Mouse (Mus musculus): ENCODE results near the gene Calcb. TPM values are rescaled to one million over a fixed set of nuclear protein-coding genes. Genes with fewer than 3 reads are reported as not detected.
"Not testable (repeated sequence)": the region's sequence is repeated elsewhere in the genome, so short reads cannot be mapped to it uniquely, and the experiment has no call there.

Calcb gene
- total and polyA plus RNA-seq, 2 experiments from 2014 or later = 1.3 to 1.7 TPM

GRCm38 (mm10) chr7:114731700-114732099, 13.3 kb downstream of the Calcb start:
- not testable (repeated sequence) for H3K36me3 ChIP-seq (replicated peaks; ENCODE audit: control insufficient read depth, insufficient read depth, low read length); H3K9me3 ChIP-seq (replicated peaks; ENCODE audit: control insufficient read depth, low read length); H3K27me3 ChIP-seq (ENCODE audit: control insufficient read depth, insufficient read depth, low read length); H3K27ac ChIP-seq (ENCODE audit: low read depth); ATAC-seq (ENCODE audit: insufficient read depth, low read depth); DNase-seq (ENCODE audit: low spot score); H3K4me1 ChIP-seq (ENCODE audit: control insufficient read depth, insufficient read depth); H3K9ac ChIP-seq (replicated peaks; ENCODE audit: low read depth, low read length); H3K4me2 ChIP-seq (ENCODE audit: low read depth, low read length); H3K4me3 ChIP-seq (ENCODE audit: low read depth, low read length)
- peak; percentile 43 for TF ChIP-seq CTCF (IDR thresholded peaks at IDR 0.05; ENCODE audit: low read depth)
- WGBS = 31% methylated on average over 4 of the region's 4 CpGs

DNA sequence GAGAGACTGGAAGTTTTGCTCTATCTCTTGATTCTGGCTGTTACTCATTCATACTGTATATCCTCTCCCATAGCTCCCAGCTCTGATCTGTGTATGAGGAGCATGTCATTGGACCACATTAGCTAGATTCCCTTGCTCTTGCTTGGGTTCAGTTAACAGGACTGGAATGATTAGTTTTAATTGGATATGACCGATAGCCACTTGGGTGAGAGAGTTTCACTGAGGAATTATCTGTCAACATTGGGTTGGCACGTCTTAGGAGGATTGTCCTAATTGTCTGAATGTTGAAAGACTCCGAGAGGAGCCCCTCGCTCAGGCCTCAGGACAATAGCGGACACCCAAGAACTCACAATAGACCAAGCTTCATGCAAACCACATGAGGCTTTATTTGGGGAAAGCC, 17.8 kb downstream of the Calcb start:
- no peak for DNase-seq (ENCODE audit: low spot score)

GRCm38 (mm10) chr7:114738166-114738565, 19.7 kb downstream of the Calcb start:
- H3K4me1 ChIP-seq (ENCODE audit: control insufficient read depth, insufficient read depth) = no peaks in the 10 kb centered on the region
- no peaks in the 10 kb centered on the region for H3K27me3 ChIP-seq (ENCODE audit: control insufficient read depth, insufficient read depth, low read length)
- H3K4me3 ChIP-seq (ENCODE audit: low read depth, low read length) = no peak overlapping the region
- no peaks in the 10 kb centered on the region for H3K36me3 ChIP-seq (replicated peaks; ENCODE audit: control insufficient read depth, insufficient read depth, low read length)
- H3K27ac ChIP-seq (ENCODE audit: low read depth) = no peak overlapping the region
- DNase-seq (ENCODE audit: low spot score) (no peak), ATAC-seq (ENCODE audit: insufficient read depth, low read depth) (no peak)
- TF ChIP-seq CTCF (IDR thresholded peaks at IDR 0.05; ENCODE audit: low read depth) (no peak), EP300 (IDR thresholded peaks at IDR 0.05; ENCODE audit: low read depth) (no peak)
- no peak overlapping the region for H3K9ac ChIP-seq (replicated peaks; ENCODE audit: low read depth, low read length)
- no peaks in the 10 kb centered on the region for H3K9me3 ChIP-seq (replicated peaks; ENCODE audit: control insufficient read depth, low read length)
- H3K4me2 ChIP-seq (ENCODE audit: low read depth, low read length) = no peak overlapping the region

More for the DNA sequence above, 17.8 kb downstream of the Calcb start:
- ATAC-seq (ENCODE audit: insufficient read depth, low read depth) = no peak
- Histone ChIP-seq H3K4me1 (ENCODE audit: control insufficient read depth, insufficient read depth) (no peaks in the 10 kb centered on the region), H3K9me3 (replicated peaks; ENCODE audit: control insufficient read depth, low read length) (no peaks in the 10 kb centered on the region), H3K27me3 (ENCODE audit: control insufficient read depth, insufficient read depth, low read length) (no peaks in the 10 kb centered on the region), H3K4me2 (ENCODE audit: low read depth, low read length) (no peak overlapping the region), H3K4me3 (ENCODE audit: low read depth, low read length) (no peak overlapping the region), H3K27ac (ENCODE audit: low read depth) (no peak overlapping the region), H3K36me3 (replicated peaks; ENCODE audit: control insufficient read depth, insufficient read depth, low read length) (no peaks in the 10 kb centered on the region), H3K9ac (replicated peaks; ENCODE audit: low read depth, low read length) (no peak overlapping the region)
- WGBS = 82% methylated on average over 5 of the region's 5 CpGs
- TF ChIP-seq CTCF (IDR thresholded peaks at IDR 0.05; ENCODE audit: low read depth) (no peak), EP300 (IDR thresholded peaks at IDR 0.05; ENCODE audit: low read depth) (no peak)

GRCm38 (mm10) chr7:114740360-114741165, 22.1 kb downstream of the Calcb start:
- no peak for DNase-seq (ENCODE audit: low spot score)
- peak; percentile 31 for TF ChIP-seq CTCF (IDR thresholded peaks at IDR 0.05; ENCODE audit: low read depth)
- TF ChIP-seq EP300 (IDR thresholded peaks at IDR 0.05; ENCODE audit: low read depth) = no peak
- Histone ChIP-seq H3K9me3 (replicated peaks; ENCODE audit: control insufficient read depth, low read length) (no peaks in the 10 kb centered on the region), H3K27ac (ENCODE audit: low read depth) (no peak overlapping the region), H3K4me3 (ENCODE audit: low read depth, low read length) (no peak overlapping the region), H3K9ac (replicated peaks; ENCODE audit: low read depth, low read length) (no peak overlapping the region), H3K4me1 (ENCODE audit: control insufficient read depth, insufficient read depth) (peaks cover 9% of the 10 kb centered on the region), H3K36me3 (replicated peaks; ENCODE audit: control insufficient read depth, insufficient read depth, low read length) (no peaks in the 10 kb centered on the region), H3K27me3 (ENCODE audit: control insufficient read depth, insufficient read depth, low read length) (no peaks in the 10 kb centered on the region), H3K4me2 (ENCODE audit: low read depth, low read length) (no peak overlapping the region)
- ATAC-seq (ENCODE audit: insufficient read depth, low read depth) = no peak
- 47% methylated on average over 6 of the region's 6 CpGs for WGBS

DNA sequence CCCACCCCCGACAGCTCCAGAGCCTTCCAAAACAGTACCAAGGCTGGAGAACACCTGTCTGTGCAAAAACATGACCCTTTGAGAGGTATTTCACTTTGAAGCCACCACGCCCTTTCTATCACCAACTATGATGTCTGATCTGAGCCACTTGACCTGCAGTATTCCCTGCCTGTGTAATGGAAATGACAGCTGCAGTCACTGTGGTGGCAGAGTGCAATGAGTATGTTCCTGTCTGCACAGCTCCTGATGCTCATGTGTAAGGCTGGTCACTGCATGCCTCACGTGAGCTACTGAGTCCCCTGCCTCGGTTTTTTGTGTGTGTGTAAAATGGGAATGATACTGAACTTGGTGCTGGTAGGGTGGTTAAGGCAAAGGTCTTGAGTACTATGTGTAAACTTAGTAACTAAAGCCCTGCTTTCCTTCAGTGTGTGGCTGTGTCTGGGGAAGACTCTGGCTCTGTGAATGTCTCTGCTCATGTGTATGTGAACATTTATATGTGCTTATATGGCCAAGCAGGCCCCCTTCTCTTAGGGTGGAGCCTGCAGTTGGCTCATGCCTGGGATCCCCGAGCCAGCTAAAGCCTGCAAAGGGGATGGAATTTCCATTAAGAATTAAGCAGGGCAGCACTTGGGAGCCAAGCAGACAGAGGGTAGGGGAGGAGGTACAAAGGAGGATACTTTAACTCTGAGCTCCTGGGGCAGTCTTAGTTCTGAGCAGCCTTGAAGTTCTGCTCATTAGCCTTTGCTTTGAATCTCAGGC, 24.8 kb downstream of the Calcb start, which contains the start of gene Insc:
TSS of gene Insc (plus strand) at position 673 of the 759 bp plus-strand sequence.
- WGBS = 54% methylated on average over 5 of the region's 5 CpGs
- no peak within 1 kb of the TSS for H3K4me2 ChIP-seq (ENCODE audit: low read depth, low read length)

More for the DNA sequence above, 24.8 kb downstream of the Calcb start, which contains the start of gene Insc:
- Histone ChIP-seq H3K9ac (replicated peaks; ENCODE audit: low read depth, low read length) (no peak within 1 kb of the TSS), H3K27me3 (ENCODE audit: control insufficient read depth, insufficient read depth, low read length) (no peaks in the 10 kb centered on the region), H3K9me3 (replicated peaks; ENCODE audit: control insufficient read depth, low read length) (no peaks in the 10 kb centered on the region), H3K4me3 (ENCODE audit: low read depth, low read length) (no peak within 1 kb of the TSS), H3K4me1 (ENCODE audit: control insufficient read depth, insufficient read depth) (peaks cover 12% of the 10 kb centered on the region), H3K36me3 (replicated peaks; ENCODE audit: control insufficient read depth, insufficient read depth, low read length) (no peaks in the 10 kb centered on the region), H3K27ac (ENCODE audit: low read depth) (no peak within 1 kb of the TSS)
- DNase-seq (ENCODE audit: low spot score) (no peak), ATAC-seq (ENCODE audit: insufficient read depth, low read depth) (no peak)
- TF ChIP-seq CTCF (IDR thresholded peaks at IDR 0.05; ENCODE audit: low read depth) = no peak
- no peak for TF ChIP-seq EP300 (IDR thresholded peaks at IDR 0.05; ENCODE audit: low read depth)

All from heart, postnatal 0 days (tissue).